Mouse (Mus musculus) erythroblast, embryonic 14.5 days (primary cell): Measurements from ENCODE around the gene Ppp6r2.

Experiments used
- GATA1 ChIP-seq: IDR thresholded peaks from 2 replicates; pipeline ENCODE4 v1.6.1; 2012; ENCODE audit warnings: low read length, inconsistent platforms, mixed read lengths
- TAL1 ChIP-seq: IDR thresholded peaks from 3 replicates; pipeline ENCODE4 v1.6.1; 2012; ENCODE audit warnings: low read length, inconsistent platforms, mixed read lengths

- TF ChIP-seq TAL1 (no peak), GATA1 (no peak)
Observed at GRCm38 (mm10) chr15:89174889-89175339, 36.4 kb upstream of the Ppp6r2 start.
